Mouse (Mus musculus) limb, embryonic 13.5 days (tissue): ENCODE data around the gene Fbxo9. TPM values are rescaled to one million over a fixed set of nuclear protein-coding genes. Genes with fewer than 3 reads are reported as not detected.

Experiments
- ATAC-seq: fragments of 200-750 bp; cut with Nextera tagmentation; 2 replicates; pipeline ENCODE4 v1.8.0; 2017; ENCODE audit warnings: low read depth, moderate number of reproducible peaks, moderate TSS enrichment; ENCODE audit not compliant: low FRiP score
- H3K27ac ChIP-seq: fragments of 300-500 bp; sonication (generic); 2 replicates; pipeline ENCODE4 v1.5.1; 2015; ENCODE audit warnings: inconsistent platforms, mild to moderate bottlenecking, moderate library complexity
- H3K27me3 ChIP-seq: fragments of 300-500 bp; sonication (generic); 2 replicates; pipeline ENCODE4 v1.6.1; 2015; ENCODE audit warnings: mild to moderate bottlenecking, inconsistent platforms
- H3K36me3 ChIP-seq: fragments of 300-500 bp; sonication (generic); 2 replicates; pipeline ENCODE4 v1.6.1; 2015; ENCODE audit warnings: inconsistent platforms, mild to moderate bottlenecking, moderate library complexity
- H3K4me1 ChIP-seq: fragments of 300-500 bp; sonication (generic); 2 replicates; pipeline ENCODE4 v1.6.1; 2015; ENCODE audit warnings: inconsistent platforms
- H3K4me2 ChIP-seq: fragments of 300-500 bp; sonication (generic); replicated peaks from 2 replicates; pipeline ENCODE4 v1.6.1; 2015; ENCODE audit warnings: inconsistent platforms, mild to moderate bottlenecking, moderate library complexity
- H3K4me3 ChIP-seq: fragments of 300-500 bp; sonication (generic); 2 replicates; pipeline ENCODE4 v1.5.1; 2015; ENCODE audit warnings: moderate library complexity, mild to moderate bottlenecking, inconsistent platforms
- H3K9ac ChIP-seq: fragments of 300-500 bp; sonication (generic); 2 replicates; pipeline ENCODE4 v1.6.1; 2015; ENCODE audit warnings: mild to moderate bottlenecking, inconsistent platforms
- H3K9me3 ChIP-seq: fragments of 300-500 bp; sonication (generic); 2 replicates; pipeline ENCODE4 v1.6.1; 2016; ENCODE audit warnings: inconsistent platforms
- WGBS: fragments of 180-500 bp; shearing (Covaris S2); methylation state at CpG from one replicate; pipeline ENCODE4 v1.1.7; 2015; 5-methylcytosine and 5-hydroxymethylcytosine counted together
- polyA plus RNA-seq: library from polyadenylated mRNA; unstranded; fragments of >200 nt; fragmentation: Nextera tagmentation; extraction: Ambion mirVana; gene quantifications from 2 replicates; pipeline ENCODE4 v1.2.1, GENCODE M21; 2015

Gene Fbxo9
- polyA plus RNA-seq, 1 experiment from 2014 or later: 39.4 TPM

DNA sequence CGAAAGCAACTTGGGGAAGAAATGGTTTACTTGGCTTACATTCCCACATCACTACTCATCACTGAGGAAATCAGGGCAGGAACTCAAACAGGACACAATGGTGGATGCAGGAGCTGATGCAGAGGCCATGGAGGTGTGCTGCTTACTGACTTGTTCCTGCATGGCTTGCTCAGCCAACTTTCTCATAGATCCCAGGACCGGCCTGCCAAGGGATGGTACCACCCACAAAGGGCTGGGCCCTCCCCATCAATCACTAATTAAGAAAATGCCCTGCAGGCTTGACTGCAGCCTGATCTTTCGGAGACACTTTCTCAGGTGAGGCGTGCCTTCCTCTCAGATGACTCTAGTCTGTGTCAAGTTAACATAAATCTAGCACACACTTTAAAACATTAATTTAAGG is 2.0 kb downstream of the Fbxo9 start:
- Histone ChIP-seq H3K4me2 (peak overlapping the region; percentile 83), H3K4me3 (peak overlapping the region; percentile 12; the same call in 1 of the 2 replicates)

DNA sequence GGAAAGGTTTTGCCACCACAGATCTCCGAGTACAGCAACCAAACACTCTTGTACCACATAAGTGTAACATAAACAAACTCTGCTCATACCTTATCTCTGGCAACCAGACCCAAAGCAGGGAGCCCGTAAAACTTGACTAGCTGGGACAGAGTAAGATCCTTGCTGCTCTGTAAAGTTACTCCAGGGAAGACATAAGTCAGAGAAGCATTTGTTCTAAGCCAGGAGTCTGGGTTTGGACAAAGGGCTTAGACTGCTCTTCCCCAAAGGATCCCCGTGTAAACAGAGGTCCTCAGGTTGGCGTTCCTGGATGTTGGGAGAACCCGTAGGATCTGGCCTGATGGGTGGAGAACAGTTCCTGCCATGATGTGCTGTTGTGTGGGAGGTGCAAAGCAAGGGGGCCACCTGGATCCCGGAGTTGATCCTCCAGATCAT is 3.3 kb downstream of the Fbxo9 start:
- Histone ChIP-seq H3K4me3 (no peak overlapping the region), H3K9me3 (no peaks in the 10 kb centered on the region), H3K27me3 (no peaks in the 10 kb centered on the region), H3K4me1 (peaks cover 24% of the 10 kb centered on the region), H3K4me2 (no peak overlapping the region), H3K27ac (no peak overlapping the region), H3K36me3 (peaks cover 34% of the 10 kb centered on the region), H3K9ac (no peak overlapping the region)
- ATAC-seq: no peak
- WGBS: 68% methylated on average over 6 of the region's 6 CpGs

More for the DNA sequence above, 2.0 kb downstream of the Fbxo9 start:
- Histone ChIP-seq H3K27ac (no peak overlapping the region), H3K4me1 (peaks cover 24% of the 10 kb centered on the region), H3K9ac (no peak overlapping the region), H3K36me3 (peaks cover 23% of the 10 kb centered on the region), H3K27me3 (no peaks in the 10 kb centered on the region), H3K9me3 (no peaks in the 10 kb centered on the region)
- WGBS: 65% methylated on average over 4 of the region's 4 CpGs
- no peak for ATAC-seq

DNA sequence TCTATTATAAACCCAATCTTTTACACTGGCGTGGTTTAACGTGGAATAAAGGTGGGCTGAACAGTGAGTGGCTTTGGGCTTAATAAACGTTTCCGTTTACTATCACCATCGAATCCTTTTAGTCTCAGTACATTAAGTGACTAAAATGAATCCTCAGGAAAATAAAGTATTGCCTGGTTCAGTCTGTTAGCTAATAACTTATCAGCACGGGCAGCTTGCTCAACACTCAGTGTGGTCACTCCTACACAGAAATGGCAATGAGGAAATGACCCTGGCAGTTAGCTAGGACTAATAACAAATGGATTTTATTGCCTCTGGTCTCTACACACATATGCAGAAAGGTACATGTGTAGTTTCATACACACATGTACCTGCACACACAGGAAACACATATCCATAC is 3.9 kb downstream of the Fbxo9 start:
- Histone ChIP-seq H3K27ac (no peak overlapping the region), H3K4me1 (peaks cover 24% of the 10 kb centered on the region), H3K9ac (no peak overlapping the region), H3K36me3 (peaks cover 39% of the 10 kb centered on the region), H3K4me3 (no peak overlapping the region), H3K4me2 (no peak overlapping the region), H3K9me3 (no peaks in the 10 kb centered on the region), H3K27me3 (no peaks in the 10 kb centered on the region)
- ATAC-seq: no peak
- 87% methylated on average over 6 of the region's 6 CpGs for WGBS

DNA sequence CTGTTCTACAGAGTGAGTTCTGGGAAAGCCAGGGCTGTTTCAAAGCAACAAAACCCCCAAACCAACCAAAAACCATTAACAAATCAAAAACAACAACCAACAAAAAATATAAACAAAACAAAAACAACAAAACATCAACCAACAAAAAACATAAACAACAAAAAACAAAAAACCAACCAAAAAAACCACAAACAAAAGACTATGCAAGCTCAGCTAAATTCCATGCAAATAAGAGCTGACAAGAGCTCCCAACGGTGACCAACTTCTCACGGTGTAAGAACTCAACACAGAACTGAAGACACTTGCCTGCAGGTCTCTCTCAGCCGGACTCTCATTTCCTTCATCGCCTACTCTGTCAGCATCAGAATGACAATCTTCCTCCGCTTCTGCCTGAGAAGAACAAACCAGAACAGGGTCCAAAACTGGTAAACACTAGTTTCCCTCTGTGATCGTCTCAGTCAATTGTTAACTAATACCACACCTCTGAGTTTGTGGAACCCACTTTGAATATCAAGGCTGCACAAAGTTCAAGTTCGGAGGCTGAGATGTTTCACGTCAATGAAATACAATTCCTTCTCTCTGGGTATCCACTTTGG is 4.8 kb downstream of the Fbxo9 start:
- 86% methylated on average over 8 of the region's 8 CpGs for WGBS
- Histone ChIP-seq H3K36me3 (peaks cover 46% of the 10 kb centered on the region), H3K27ac (no peak overlapping the region), H3K4me3 (no peak overlapping the region), H3K4me1 (peaks cover 18% of the 10 kb centered on the region), H3K4me2 (no peak overlapping the region), H3K27me3 (no peaks in the 10 kb centered on the region), H3K9ac (no peak overlapping the region), H3K9me3 (no peaks in the 10 kb centered on the region)
- no peak for ATAC-seq

DNA sequence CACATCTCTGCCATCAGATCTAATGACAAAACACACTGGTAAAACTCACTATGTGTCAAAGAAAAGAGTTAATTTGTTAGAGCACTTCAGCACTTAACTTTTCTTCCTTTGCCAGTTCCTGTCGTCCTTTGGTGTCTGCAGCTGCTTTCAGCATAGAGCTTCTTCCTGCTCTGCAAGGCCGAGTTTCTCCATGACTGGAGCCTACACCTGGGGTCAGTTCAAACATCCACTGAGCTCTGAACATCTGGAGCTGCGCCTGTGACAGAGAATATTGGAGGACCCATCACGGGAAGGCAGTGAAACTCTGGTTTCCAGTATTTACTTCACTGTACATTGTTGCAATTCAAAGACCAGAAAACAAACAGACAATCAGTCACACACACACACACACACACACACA is 7.4 kb downstream of the Fbxo9 start:
- WGBS: 73% methylated on average over 4 of the region's 4 CpGs
- no peak overlapping the region for H3K27ac ChIP-seq
- H3K9ac ChIP-seq: no peak overlapping the region
- H3K9me3 ChIP-seq: no peaks in the 10 kb centered on the region
- no peak overlapping the region for H3K4me3 ChIP-seq
- no peak for ATAC-seq
- no peak overlapping the region for H3K4me2 ChIP-seq
- peaks cover 66% of the 10 kb centered on the region for H3K36me3 ChIP-seq
- H3K27me3 ChIP-seq: no peaks in the 10 kb centered on the region
- H3K4me1 ChIP-seq: peaks cover 9% of the 10 kb centered on the region

DNA sequence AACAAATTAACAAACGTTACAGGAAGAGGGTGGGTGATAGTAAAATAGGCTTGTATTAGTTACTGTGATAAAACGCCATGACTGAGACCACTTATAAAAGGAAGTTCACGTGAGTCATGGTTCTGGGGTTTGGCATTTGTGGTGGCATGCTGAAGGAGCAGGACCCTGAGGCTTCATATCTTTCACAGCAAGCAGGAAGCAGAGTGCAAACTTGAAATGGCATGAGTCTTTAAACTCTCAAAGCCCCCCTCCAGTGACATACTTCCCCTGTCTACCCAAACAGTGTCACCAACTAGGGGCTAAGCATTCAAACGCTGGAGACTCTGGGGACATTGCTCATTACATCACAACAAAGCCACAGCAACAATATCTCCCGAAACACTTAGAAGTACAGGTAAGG is 7.9 kb downstream of the Fbxo9 start:
- peaks cover 67% of the 10 kb centered on the region for H3K36me3 ChIP-seq
- WGBS: 70% methylated on average over 5 of the region's 5 CpGs
- H3K9me3 ChIP-seq: no peaks in the 10 kb centered on the region
- H3K4me1 ChIP-seq: peaks cover 7% of the 10 kb centered on the region
- H3K9ac ChIP-seq: no peak overlapping the region
- no peak overlapping the region for H3K4me3 ChIP-seq
- H3K27ac ChIP-seq: no peak overlapping the region
- H3K4me2 ChIP-seq: no peak overlapping the region
- no peaks in the 10 kb centered on the region for H3K27me3 ChIP-seq
- ATAC-seq: no peak

DNA sequence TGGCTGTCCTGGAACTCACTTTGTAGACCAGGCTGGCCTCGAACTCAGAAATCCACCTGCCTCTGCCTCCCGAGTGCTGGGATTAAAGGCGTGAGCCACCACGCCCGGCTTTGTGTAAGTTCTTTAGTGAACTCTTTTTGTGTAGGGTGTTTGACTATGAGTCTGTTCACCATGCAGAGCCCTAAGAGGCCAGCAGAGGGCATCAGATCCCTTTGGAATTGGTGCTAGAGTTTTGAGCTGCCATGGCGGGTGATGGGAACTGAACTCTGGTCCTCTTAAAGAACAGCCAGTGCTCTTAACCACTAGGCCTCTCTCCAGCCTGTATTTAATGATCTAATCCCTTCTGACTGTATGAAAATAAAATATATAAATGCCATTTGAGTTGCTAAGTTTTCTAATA is 12.5 kb downstream of the Fbxo9 start:
- no peak overlapping the region for H3K4me2 ChIP-seq
- no peak overlapping the region for H3K4me3 ChIP-seq
- ATAC-seq: no peak
- H3K9me3 ChIP-seq: no peaks in the 10 kb centered on the region
- no peaks in the 10 kb centered on the region for H3K27me3 ChIP-seq
- H3K9ac ChIP-seq: no peak overlapping the region
- no peak overlapping the region for H3K27ac ChIP-seq
- H3K4me1 ChIP-seq: no peaks in the 10 kb centered on the region
- 90% methylated on average over 6 of the region's 6 CpGs for WGBS
- H3K36me3 ChIP-seq: peaks cover 81% of the 10 kb centered on the region

DNA sequence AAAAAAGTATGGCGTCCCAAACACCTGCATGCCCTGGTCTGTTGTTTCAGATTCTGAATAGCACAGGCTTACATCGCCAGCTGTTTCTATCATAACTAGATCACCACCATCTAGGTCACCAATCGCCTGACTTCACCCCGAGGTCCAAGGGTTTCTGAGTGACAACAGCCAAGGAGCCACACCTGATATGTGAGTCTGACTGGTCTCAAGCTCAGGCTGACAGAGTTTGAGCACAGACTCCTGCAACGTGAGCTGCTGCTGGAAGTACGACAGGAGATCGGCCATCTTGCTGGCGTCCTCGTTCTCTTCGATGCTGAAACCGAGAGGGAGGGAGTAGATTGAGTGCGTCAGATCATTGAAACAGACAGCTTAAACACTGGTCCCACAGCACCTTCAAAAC is 13.2 kb downstream of the Fbxo9 start:
- Histone ChIP-seq H3K9ac (no peak overlapping the region), H3K4me2 (no peak overlapping the region), H3K27ac (no peak overlapping the region), H3K4me3 (no peak overlapping the region), H3K36me3 (peaks cover 79% of the 10 kb centered on the region), H3K27me3 (no peaks in the 10 kb centered on the region), H3K4me1 (no peaks in the 10 kb centered on the region), H3K9me3 (no peaks in the 10 kb centered on the region)
- WGBS: 93% methylated on average over 12 of the region's 12 CpGs
- no peak for ATAC-seq

DNA sequence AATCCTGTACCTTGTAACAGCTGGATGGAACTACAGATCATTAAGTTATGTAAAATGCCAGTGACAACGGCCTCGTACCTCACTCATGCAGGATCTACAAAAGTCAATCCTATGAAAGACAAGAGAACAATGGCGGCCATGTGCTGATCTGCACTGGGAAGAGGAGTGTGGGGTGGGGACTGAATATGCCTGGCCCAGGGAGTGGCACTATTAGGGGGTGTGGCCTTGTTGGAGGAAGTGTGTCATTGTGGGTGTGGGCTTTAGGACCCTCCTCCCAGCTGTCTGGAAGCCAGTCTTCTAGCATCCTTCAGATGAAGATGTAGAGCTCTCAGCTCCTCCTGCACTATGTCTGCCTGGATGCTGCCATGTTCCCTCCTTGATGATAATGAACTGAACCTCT is 18.3 kb downstream of the Fbxo9 start:
- H3K9ac ChIP-seq: no peak overlapping the region
- H3K4me2 ChIP-seq: no peak overlapping the region
- H3K36me3 ChIP-seq: peaks cover 83% of the 10 kb centered on the region
- H3K27ac ChIP-seq: no peak overlapping the region
- H3K4me3 ChIP-seq: no peak overlapping the region
- no peaks in the 10 kb centered on the region for H3K27me3 ChIP-seq
- H3K9me3 ChIP-seq: no peaks in the 10 kb centered on the region
- ATAC-seq: no peak
- WGBS: 92% methylated on average over 3 of the region's 3 CpGs
- H3K4me1 ChIP-seq: no peaks in the 10 kb centered on the region

DNA sequence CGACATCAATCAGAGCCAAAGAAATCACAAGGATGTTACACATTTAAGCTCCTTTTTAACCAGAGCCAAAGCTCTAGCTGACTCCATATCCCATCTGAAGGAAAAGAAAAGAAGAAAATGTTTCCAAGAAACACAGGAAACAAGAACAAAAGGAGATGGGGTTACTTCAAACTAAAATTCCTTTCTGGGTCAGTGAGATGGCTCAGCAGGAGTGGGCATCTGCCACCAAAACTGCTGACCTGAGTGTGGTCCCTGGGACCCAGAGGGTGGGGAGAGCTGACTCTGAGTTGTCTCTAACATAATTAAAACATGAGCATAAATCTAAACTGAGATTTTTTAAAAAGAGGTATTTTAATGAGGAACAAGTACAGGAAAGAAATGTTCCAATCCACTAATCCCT is 19.0 kb downstream of the Fbxo9 start:
- Histone ChIP-seq H3K36me3 (peaks cover 83% of the 10 kb centered on the region), H3K4me1 (no peaks in the 10 kb centered on the region)
- WGBS: 93% methylated on average over 1 of the region's 1 CpGs

DNA sequence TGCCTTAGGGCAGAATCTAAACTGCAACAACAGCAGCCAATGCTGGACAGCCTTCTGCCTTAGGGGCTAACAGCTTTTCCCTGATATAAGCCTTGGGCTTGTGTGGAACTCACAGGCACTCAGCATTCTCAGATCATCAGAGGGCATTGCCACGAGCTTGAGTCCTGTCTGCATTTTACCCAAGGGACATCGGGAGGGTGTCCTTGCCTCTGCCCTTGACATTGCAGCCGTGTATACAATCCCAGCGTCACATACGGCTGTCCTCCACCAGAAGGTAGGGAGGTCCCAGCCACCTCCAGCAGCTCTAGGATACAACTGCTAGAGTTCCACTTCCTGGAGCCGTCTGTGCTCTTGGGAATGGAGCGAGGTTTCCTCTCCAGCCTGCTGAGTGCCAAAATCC is 19.9 kb downstream of the Fbxo9 start:
- Histone ChIP-seq H3K4me3 (no peak overlapping the region), H3K27me3 (no peaks in the 10 kb centered on the region), H3K9ac (no peak overlapping the region), H3K27ac (no peak overlapping the region), H3K4me1 (no peaks in the 10 kb centered on the region), H3K4me2 (no peak overlapping the region), H3K36me3 (peaks cover 87% of the 10 kb centered on the region), H3K9me3 (no peaks in the 10 kb centered on the region)
- no peak for ATAC-seq
- 84% methylated on average over 7 of the region's 7 CpGs for WGBS

More for the DNA sequence above, 19.0 kb downstream of the Fbxo9 start:
- H3K9ac ChIP-seq: no peak overlapping the region
- H3K27me3 ChIP-seq: no peaks in the 10 kb centered on the region
- H3K27ac ChIP-seq: no peak overlapping the region
- H3K4me3 ChIP-seq: no peak overlapping the region
- ATAC-seq: no peak
- H3K9me3 ChIP-seq: no peaks in the 10 kb centered on the region
- H3K4me2 ChIP-seq: no peak overlapping the region

DNA sequence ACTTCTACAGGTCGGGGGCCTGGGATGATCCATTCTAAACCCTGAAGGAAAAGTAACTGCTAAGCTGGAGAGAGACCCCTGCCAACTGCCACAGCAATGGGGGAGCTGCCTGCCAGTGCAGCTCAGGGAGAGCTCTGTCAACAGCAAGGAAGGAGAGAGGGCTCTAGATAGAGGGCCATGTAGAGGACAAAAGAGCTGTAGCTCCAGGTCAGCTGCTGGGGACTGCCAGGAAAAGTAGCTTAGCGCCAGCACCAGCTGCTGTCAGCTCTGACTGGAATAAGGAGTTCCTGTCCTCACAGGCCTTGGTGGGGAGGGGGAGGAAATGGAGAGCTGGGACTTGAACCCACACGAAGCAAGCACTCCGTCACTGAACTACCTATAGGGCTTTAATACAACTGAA is 20.3 kb downstream of the Fbxo9 start:
- ATAC-seq: no peak
- Histone ChIP-seq H3K9ac (no peak overlapping the region), H3K9me3 (no peaks in the 10 kb centered on the region), H3K27ac (no peak overlapping the region), H3K27me3 (no peaks in the 10 kb centered on the region), H3K4me3 (no peak overlapping the region), H3K4me2 (no peak overlapping the region), H3K4me1 (no peaks in the 10 kb centered on the region), H3K36me3 (peaks cover 89% of the 10 kb centered on the region)
- 67% methylated on average over 4 of the region's 4 CpGs for WGBS

DNA sequence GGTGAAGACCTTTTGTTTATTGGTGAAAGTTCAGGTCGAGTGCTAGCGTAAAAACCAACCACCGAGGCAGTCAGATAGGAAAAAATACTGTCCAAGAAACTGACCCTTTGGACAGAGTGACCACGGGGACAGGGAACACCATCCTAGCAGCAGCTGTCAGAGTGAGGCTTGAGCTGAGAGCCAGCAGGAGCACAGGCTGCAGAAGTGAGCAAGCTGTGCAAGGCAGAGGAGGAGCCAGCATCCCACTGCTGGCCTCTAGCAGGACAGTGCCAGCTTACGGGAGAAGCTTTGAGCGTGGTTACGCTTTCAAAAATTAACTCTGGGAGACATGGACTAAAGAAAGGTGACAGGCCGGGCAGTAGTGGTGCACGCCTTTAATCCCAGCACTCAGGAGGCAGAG is 21.1 kb downstream of the Fbxo9 start:
- ATAC-seq: no peak
- Histone ChIP-seq H3K36me3 (peaks cover 87% of the 10 kb centered on the region), H3K9ac (no peak overlapping the region), H3K27me3 (no peaks in the 10 kb centered on the region), H3K4me3 (no peak overlapping the region), H3K9me3 (no peaks in the 10 kb centered on the region), H3K4me2 (no peak overlapping the region), H3K27ac (no peak overlapping the region), H3K4me1 (no peaks in the 10 kb centered on the region)
- 86% methylated on average over 9 of the region's 9 CpGs for WGBS
